Mouse (Mus musculus): ENCODE results near the gene Nr2f6. TPM values are rescaled to one million over a fixed set of nuclear protein-coding genes. Genes with fewer than 3 reads are reported as not detected.
A peak's percentile ranks its signal among the peaks of the same experiment; 100 is the strongest.

The Nr2f6 gene
- polyA plus RNA-seq, 1 experiment, result 133 TPM

GRCm38 (mm10) chr8:71371236-71371848, 10.4 kb downstream of the Nr2f6 start, which contains the start of gene Ocel1:
Gene Ocel1 (plus strand): TSS chr8:71371298.
- H3K4me3 ChIP-seq (replicated peaks; ENCODE audit: extremely low read depth, low read depth, low read length), result peak within 1 kb of the TSS; percentile 94
- H3K4me1 ChIP-seq (ENCODE audit: control insufficient read depth, insufficient read depth, low read length), result peaks cover 20% of the 10 kb centered on the region
- WGBS, result under 1% methylated on average over 67 of the region's 68 CpGs
- peak; percentile 88 for TF ChIP-seq POLR2A (IDR thresholded peaks at IDR 0.05; ENCODE audit: borderline replicate concordance, extremely low read depth, low read depth, low read length)
- TF ChIP-seq CTCF (IDR thresholded peaks at IDR 0.05; ENCODE audit: insufficient read depth, low read length), result peak; percentile 66
- DNase-seq, result peak; percentile 97

- peak overlapping the region; percentile 94 for H3K4me3 ChIP-seq (replicated peaks; ENCODE audit: extremely low read depth, low read depth, low read length)
Observed at GRCm38 (mm10) chr8:71370711-71371235, 11.0 kb downstream of the Nr2f6 start.

GRCm38 (mm10) chr8:71369040-71369718, 12.6 kb downstream of the Nr2f6 start:
- WGBS, result 90% methylated on average over 10 of the region's 10 CpGs

More at GRCm38 (mm10) chr8:71370711-71371235, 11.0 kb downstream of the Nr2f6 start:
- DNase-seq, result no peak
- H3K4me1 ChIP-seq (ENCODE audit: control insufficient read depth, insufficient read depth, low read length), result peaks cover 16% of the 10 kb centered on the region
- TF ChIP-seq CTCF (IDR thresholded peaks at IDR 0.05; ENCODE audit: insufficient read depth, low read length), result no peak
- TF ChIP-seq POLR2A (IDR thresholded peaks at IDR 0.05; ENCODE audit: borderline replicate concordance, extremely low read depth, low read depth, low read length), result no peak
- 13% methylated on average over 5 of the region's 5 CpGs for WGBS

GRCm38 (mm10) chr8:71368366-71368765, 13.4 kb downstream of the Nr2f6 start:
- TF ChIP-seq CTCF (IDR thresholded peaks at IDR 0.05; ENCODE audit: insufficient read depth, low read length) (no peak), POLR2A (IDR thresholded peaks at IDR 0.05; ENCODE audit: borderline replicate concordance, extremely low read depth, low read depth, low read length) (no peak)
- Histone ChIP-seq H3K4me1 (ENCODE audit: control insufficient read depth, insufficient read depth, low read length) (peaks cover 9% of the 10 kb centered on the region), H3K4me3 (replicated peaks; ENCODE audit: extremely low read depth, low read depth, low read length) (no peak overlapping the region)
- DNase-seq, result no peak

More at GRCm38 (mm10) chr8:71369040-71369718, 12.6 kb downstream of the Nr2f6 start:
- Histone ChIP-seq H3K4me3 (replicated peaks; ENCODE audit: extremely low read depth, low read depth, low read length) (no peak overlapping the region), H3K4me1 (ENCODE audit: control insufficient read depth, insufficient read depth, low read length) (peaks cover 9% of the 10 kb centered on the region)
- no peak for DNase-seq
- TF ChIP-seq CTCF (IDR thresholded peaks at IDR 0.05; ENCODE audit: insufficient read depth, low read length) (no peak), POLR2A (IDR thresholded peaks at IDR 0.05; ENCODE audit: borderline replicate concordance, extremely low read depth, low read depth, low read length) (no peak)

- Histone ChIP-seq H3K4me3 (replicated peaks; ENCODE audit: extremely low read depth, low read depth, low read length) (peak overlapping the region; percentile 84), H3K4me1 (ENCODE audit: control insufficient read depth, insufficient read depth, low read length) (peaks cover 9% of the 10 kb centered on the region)
- TF ChIP-seq POLR2A (IDR thresholded peaks at IDR 0.05; ENCODE audit: borderline replicate concordance, extremely low read depth, low read depth, low read length) (no peak), CTCF (IDR thresholded peaks at IDR 0.05; ENCODE audit: insufficient read depth, low read length) (no peak)
- 24% methylated on average over 17 of the region's 17 CpGs for WGBS
- DNase-seq, result no peak
Observed at GRCm38 (mm10) chr8:71367529-71368176, 14.1 kb downstream of the Nr2f6 start.

- peak; percentile 93 for DNase-seq
- no peak for TF ChIP-seq CTCF (IDR thresholded peaks at IDR 0.05; ENCODE audit: insufficient read depth, low read length)
- TF ChIP-seq POLR2A (IDR thresholded peaks at IDR 0.05; ENCODE audit: borderline replicate concordance, extremely low read depth, low read depth, low read length), result peak; percentile 89
- WGBS, result under 1% methylated on average over 56 of the region's 56 CpGs
- H3K4me1 ChIP-seq (ENCODE audit: control insufficient read depth, insufficient read depth, low read length), result peaks cover 9% of the 10 kb centered on the region
- H3K4me3 ChIP-seq (replicated peaks; ENCODE audit: extremely low read depth, low read depth, low read length), result peak within 1 kb of the TSS; percentile 84
Observed at GRCm38 (mm10) chr8:71366771-71367528, 14.8 kb downstream of the Nr2f6 start, which contains the start of gene Use1. Gene Use1 (plus strand): TSS chr8:71366848.

- WGBS, result 78% methylated on average over 3 of the region's 3 CpGs
- no peak for DNase-seq
- H3K4me3 ChIP-seq (replicated peaks; ENCODE audit: extremely low read depth, low read depth, low read length), result no peak overlapping the region
- no peaks in the 10 kb centered on the region for H3K4me1 ChIP-seq (ENCODE audit: control insufficient read depth, insufficient read depth, low read length)
- TF ChIP-seq CTCF (IDR thresholded peaks at IDR 0.05; ENCODE audit: insufficient read depth, low read length) (no peak), POLR2A (IDR thresholded peaks at IDR 0.05; ENCODE audit: borderline replicate concordance, extremely low read depth, low read depth, low read length) (no peak)
Observed at GRCm38 (mm10) chr8:71358026-71358425, 23.7 kb downstream of the Nr2f6 start.

GRCm38 (mm10) chr8:71351520-71351919, 30.2 kb downstream of the Nr2f6 start:
- TF ChIP-seq POLR2A (IDR thresholded peaks at IDR 0.05; ENCODE audit: borderline replicate concordance, extremely low read depth, low read depth, low read length) (no peak), CTCF (IDR thresholded peaks at IDR 0.05; ENCODE audit: insufficient read depth, low read length) (no peak)
- Histone ChIP-seq H3K4me3 (replicated peaks; ENCODE audit: extremely low read depth, low read depth, low read length) (no peak overlapping the region), H3K4me1 (ENCODE audit: control insufficient read depth, insufficient read depth, low read length) (no peaks in the 10 kb centered on the region)
- no peak for DNase-seq
- 92% methylated on average over 1 of the region's 1 CpGs for WGBS

GRCm38 (mm10) chr8:71351117-71351516, 30.6 kb downstream of the Nr2f6 start:
- H3K4me3 ChIP-seq (replicated peaks; ENCODE audit: extremely low read depth, low read depth, low read length), result no peak overlapping the region
- H3K4me1 ChIP-seq (ENCODE audit: control insufficient read depth, insufficient read depth, low read length), result no peaks in the 10 kb centered on the region
- whole genome bisulfite sequencing, result 70% methylated on average over 3 of the region's 3 CpGs
- TF ChIP-seq CTCF (IDR thresholded peaks at IDR 0.05; ENCODE audit: insufficient read depth, low read length) (no peak), POLR2A (IDR thresholded peaks at IDR 0.05; ENCODE audit: borderline replicate concordance, extremely low read depth, low read depth, low read length) (no peak)
- no peak for DNase-seq
